Mouse (Mus musculus) skeletal muscle tissue, adult 2 months (tissue): ENCODE results near the gene Kng2.
"Not testable (repeated sequence)": the region's sequence is repeated elsewhere in the genome, so short reads cannot be mapped to it uniquely, and the experiment has no call there.

Experiments used
- DNase-seq: peaks from one replicate; pipeline ENCODE4 v3.0.0-alpha.2; 2012; ENCODE audit warnings: low read depth, low spot score

The Kng2 gene

GRCm38 (mm10) chr16:22956085-22956439 is 73.2 kb downstream of the Kng2 start:
- no peak for DNase-seq

DNA sequence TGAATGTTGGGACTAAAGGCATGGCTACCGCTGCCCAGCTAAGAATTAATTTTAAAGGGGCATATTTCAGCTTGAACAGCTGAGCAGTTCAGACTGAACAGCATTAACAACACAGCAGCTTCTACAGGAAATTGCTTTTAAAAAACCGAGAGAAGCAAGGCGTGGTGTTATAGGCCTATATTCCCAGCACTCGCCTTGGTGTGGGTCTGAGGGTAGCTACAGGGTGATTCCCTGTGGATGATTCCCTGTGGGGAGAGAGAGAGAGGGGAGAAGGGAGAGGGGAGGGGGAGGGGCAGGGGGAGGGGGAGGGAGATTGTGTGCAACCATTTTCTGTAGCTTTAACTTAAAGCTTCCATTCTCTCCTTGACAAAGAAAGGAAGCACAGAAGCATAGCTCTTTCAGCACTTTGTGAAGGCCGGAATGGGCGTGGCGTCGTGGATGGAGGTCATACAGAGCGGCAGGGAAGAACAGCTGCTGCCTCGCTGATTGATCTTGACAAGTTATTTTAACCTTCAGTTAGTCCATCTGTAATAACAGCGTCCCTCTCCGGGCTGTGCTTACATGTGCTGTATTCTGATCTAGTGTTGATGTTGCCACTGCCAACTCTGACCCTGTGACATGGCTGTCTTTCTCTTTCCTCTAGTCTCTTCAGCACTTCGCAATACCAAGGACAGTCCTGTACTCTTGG is 73.7 kb downstream of the Kng2 start:
- DNase-seq, result no peak

GRCm38 (mm10) chr16:22953069-22953468 is 76.2 kb downstream of the Kng2 start:
- no peak for DNase-seq

DNA sequence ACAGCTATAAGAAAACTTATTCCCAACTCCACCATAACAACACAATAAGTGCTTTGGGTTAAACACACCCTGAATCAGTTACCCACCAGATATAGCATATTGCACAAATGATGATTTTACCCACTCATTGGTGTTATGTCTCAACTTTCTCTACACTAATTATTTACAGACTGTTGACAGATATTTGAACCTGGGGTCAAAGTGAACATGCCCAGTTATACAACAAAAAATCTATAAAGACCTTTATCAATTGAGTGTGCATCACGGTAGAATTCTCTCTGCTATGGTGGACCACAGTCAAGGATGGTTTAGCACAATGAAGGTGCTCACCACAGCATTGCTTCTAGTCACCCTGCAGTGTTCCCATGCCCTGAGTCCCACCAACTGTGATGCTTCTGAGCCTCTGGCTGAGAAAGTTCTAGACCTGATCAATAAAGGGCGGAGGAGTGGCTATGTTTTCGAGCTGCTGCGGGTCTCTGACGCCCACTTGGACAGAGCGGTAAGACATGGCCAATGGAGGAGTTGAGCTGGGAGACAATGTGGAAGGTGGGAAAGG is 78.4 kb downstream of the Kng2 start, which contains the start of gene Hrg:
Gene Hrg (plus strand): TSS at position 233 of the 556 bp plus-strand sequence.
- no peak for DNase-seq

DNA sequence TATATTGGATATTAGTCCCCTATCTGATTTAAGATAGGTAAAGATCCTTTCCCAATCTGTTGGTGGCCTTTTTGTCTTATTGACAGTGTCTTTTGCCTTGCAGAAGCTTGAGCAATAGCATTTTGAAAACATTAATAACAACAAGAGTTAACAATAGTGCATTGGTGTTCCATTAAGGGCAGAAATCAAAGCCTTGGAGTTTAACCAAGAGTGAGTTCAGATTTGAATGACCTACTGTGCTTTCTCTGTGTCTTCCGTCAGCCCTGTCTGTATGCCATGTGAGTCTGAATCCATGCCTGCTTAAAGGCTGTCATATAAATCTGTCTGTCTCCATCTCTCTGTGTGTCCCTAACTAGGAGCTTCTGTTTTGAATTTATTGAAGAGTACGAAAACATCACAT is 81.9 kb downstream of the Kng2 start:
- DNase-seq, result no peak

DNA sequence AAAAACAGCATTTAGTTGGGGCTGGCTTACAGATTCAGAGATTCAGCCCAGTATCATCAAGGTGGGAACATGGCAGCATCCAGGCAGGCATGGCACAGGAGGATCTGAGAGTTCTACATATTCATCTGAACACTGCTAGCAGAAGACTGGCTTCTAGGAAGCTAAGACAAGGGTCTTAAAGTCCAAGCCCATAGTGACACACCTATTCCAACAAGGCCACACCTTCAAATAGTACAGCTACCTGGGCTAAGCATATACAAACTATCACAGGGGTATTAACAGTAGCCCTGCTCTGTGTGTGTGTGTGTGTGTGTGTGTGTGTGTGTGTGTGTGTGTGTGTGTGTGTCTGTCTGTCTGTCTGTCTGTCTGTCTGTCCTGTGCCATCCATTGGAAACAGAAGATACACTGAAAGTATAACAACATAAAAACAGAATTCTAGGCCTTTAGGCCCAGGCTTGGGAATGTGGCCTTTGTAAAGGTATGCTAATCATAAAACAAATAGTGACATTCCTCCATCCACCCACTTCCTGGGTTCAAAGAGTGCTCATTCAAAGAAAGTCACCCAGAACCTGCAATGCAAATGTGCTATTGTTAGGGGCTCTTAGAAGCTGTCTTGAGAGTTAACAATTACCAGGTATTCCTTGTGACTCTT is 87.3 kb downstream of the Kng2 start:
- DNase-seq, result not testable (repeated sequence)

DNA sequence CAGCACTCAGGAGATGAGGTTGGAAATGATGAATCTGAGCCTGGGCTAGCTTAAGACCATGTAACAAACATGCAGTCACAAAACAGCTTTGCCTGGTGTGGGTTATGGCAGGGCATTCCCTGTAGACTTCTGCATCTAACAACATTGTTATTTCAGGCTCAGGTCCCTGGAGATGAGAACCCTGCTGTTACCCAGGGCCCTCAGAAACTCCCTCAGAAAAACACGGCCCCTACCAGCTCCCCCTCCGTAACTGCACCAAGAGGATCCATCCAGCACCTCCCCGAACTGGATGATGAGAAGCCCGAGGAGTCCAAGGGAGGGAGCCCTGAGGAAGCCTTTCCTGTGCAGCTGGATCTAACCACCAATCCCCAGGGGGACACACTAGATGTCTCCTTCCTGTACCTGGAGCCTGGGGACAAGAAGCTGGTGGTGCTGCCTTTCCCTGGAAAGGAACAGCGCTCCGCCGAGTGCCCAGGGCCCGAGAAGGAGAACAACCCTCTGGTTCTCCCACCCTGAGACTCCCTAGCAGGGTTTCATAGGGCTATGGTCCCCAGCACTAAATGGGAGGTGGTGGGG is 90.1 kb downstream of the Kng2 start:
- DNase-seq, result no peak

DNA sequence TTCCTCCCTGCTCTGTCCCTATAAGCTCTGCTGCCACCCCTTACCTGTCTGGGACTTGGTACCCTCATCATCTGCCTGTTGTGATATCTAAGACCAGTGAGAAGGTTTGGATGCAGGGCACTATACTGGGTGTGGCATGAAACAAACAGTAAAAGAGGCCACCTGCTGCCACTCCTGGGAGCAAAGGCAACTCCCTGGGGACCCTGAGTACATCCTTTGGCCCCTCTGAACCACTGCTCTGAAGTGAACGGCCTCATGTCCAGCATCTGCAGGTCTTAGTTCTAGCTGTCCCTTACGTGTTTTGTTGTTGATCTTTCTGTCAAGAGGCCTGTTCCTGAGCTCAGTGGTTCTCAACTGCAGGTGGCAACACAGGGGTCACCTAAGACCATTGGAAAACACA is 90.7 kb downstream of the Kng2 start:
- no peak for DNase-seq

DNA sequence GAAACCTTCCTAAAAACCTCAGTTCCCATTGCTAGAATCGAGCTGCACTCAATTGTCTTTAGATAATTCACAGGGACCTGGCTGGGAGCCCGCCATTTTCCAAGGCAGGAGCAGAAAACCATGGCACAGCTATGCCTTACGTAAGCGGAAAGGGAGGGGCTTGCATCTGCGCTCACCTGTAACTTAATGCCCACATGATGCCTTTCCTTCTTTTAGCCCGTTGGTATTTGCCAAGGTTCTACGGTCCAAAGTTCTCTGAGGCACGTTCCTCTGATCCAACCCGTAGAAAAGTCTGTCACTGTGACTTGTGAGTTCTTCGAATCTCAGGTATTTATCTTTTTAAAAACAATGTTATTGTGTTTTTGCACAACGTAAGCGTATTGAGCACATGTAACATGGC is 91.7 kb downstream of the Kng2 start:
- no peak for DNase-seq
